Mouse (Mus musculus): ENCODE data around the gene Eif3d. TPM values are rescaled to one million over a fixed set of nuclear protein-coding genes. Genes with fewer than 3 reads are reported as not detected.
A peak's percentile ranks its signal among the peaks of the same experiment; 100 is the strongest.

The Eif3d gene
- total RNA-seq, 2 experiments from 2014 or later = 67.3 to 67.9 TPM

- peak in 1 of 2 experiments; percentile 61 for DNase-seq
Measured at GRCm38 (mm10) chr15:77920511-77921462, 49.8 kb downstream of the Eif3d start.

GRCm38 (mm10) chr15:77919441-77919840 lies 51.2 kb downstream of the Eif3d start:
- no peak for DNase-seq

GRCm38 (mm10) chr15:77916851-77917544 lies 53.6 kb downstream of the Eif3d start:
- DNase-seq = peak; percentile 89 to 97

- no peak for DNase-seq
Measured at GRCm38 (mm10) chr15:77915287-77915686, 55.3 kb downstream of the Eif3d start.

- DNase-seq = no peak
Measured at GRCm38 (mm10) chr15:77914507-77914906, 56.1 kb downstream of the Eif3d start.

- DNase-seq = no peak
Measured at GRCm38 (mm10) chr15:77913054-77913453, 57.6 kb downstream of the Eif3d start.

- no peak for DNase-seq
Measured at GRCm38 (mm10) chr15:77912585-77912984, 58.0 kb downstream of the Eif3d start.

- peak in 1 of 2 experiments; percentile 75 for DNase-seq
Measured at GRCm38 (mm10) chr15:77912048-77912447, 58.6 kb downstream of the Eif3d start.

GRCm38 (mm10) chr15:77911065-77911464 lies 59.5 kb downstream of the Eif3d start:
- DNase-seq = peak; percentile 49 to 65

Other genes starting within 250 kb of the Eif3d start
- under 1 TPM in 1 of 2 experiments, not detected in 1; 0.46 TPM for gene Apol9b, start 241.8 kb downstream of the Eif3d start, total RNA-seq (2021)
- gene Apol8, start 213.8 kb downstream of the Eif3d start, total RNA-seq (2021) = not detected
- 100 to 1,000 TPM; 117 to 119 TPM for gene Myh9, start 128.6 kb downstream of the Eif3d start, total RNA-seq (2021)
- gene Txn2, start 41.8 kb downstream of the Eif3d start, total RNA-seq (2021) = 100 to 1,000 TPM; 291 to 304 TPM
- 1 to 10 TPM in 1 of 2 experiments, under 1 TPM in 1; 0.67 to 1.3 TPM for gene Foxred2, start 14.1 kb downstream of the Eif3d start, total RNA-seq (2021)
- not detected for gene Cacng2, start 149.2 kb upstream of the Eif3d start, total RNA-seq (2021)
- 10 to 100 TPM in 1 of 2 experiments, 1 to 10 TPM in 1; 8.2 to 11.6 TPM for gene Ift27, start 203.3 kb upstream of the Eif3d start, total RNA-seq (2021)
- under 1 TPM; 0.57 to 0.93 TPM for gene Pvalb, start 235.6 kb upstream of the Eif3d start, total RNA-seq (2021)